Mouse (Mus musculus): ENCODE results near the gene Wwtr1. TPM values are rescaled to one million over a fixed set of nuclear protein-coding genes. Genes with fewer than 3 reads are reported as not detected.
A peak's percentile ranks its signal among the peaks of the same experiment; 100 is the strongest.

Gene Wwtr1
- polyA plus RNA-seq, 1 experiment from 2014 or later: 30.9 TPM

DNA sequence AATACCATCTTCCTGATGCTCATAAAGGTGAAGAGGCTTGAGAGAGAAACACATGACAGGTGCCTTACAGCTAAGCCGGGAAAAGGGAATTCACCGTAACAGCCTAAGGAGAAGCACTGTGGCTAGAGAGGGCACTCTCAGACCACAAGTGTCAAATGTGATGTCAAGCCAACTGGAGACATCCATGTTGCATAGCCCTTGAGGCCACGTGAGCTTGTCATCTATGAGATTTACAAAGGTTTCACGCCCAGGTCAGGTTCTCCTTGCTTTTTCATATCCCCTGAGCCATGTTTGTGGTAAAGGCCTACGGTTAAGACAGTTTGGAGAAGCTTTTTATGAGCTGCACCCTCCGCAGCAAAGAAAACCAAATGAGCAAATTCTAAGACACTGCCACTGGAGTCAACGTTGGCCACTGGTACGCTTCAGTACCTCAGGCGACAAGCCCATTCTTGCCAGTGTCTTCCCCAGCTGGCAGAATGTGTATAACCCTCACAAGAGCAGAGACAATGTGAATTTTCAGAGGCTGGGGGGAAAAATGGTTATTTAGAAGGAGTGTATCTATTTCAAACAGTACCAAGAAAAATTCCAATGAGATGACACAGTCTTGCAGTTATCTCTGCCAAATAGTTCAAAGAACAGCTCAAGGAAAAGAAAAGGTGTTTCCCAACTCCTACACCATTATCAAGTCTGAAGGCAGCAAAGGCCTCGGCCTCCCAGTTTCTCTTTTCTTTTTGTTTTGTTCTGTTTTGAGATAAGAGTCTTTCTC is 21.4 kb downstream of the Wwtr1 start:
- Histone ChIP-seq H3K4me1 (ENCODE audit: control insufficient read depth, insufficient read depth, low read length) (peaks cover 4% of the 10 kb centered on the region; the same call in 1 of the 2 replicates), H3K4me3 (ENCODE audit: low read depth, low read length) (no peak overlapping the region), H3K9me3 (ENCODE audit: control insufficient read depth, low read length) (peaks cover 3% of the 10 kb centered on the region; the same call in 1 of the 2 replicates), H3K27me3 (replicated peaks; ENCODE audit: control insufficient read depth, insufficient read depth, low read length) (no peaks in the 10 kb centered on the region), H3K9ac (ENCODE audit: low read depth, low read length) (no peak overlapping the region), H3K36me3 (ENCODE audit: control insufficient read depth, insufficient read depth, low read length) (peaks cover 8% of the 10 kb centered on the region; the same call in 1 of the 2 replicates), H3K27ac (replicated peaks; ENCODE audit: low read depth, low read length) (no peak overlapping the region), H3K4me2 (ENCODE audit: low read depth, low read length) (no peak overlapping the region)
- 87% methylated on average over 10 of the region's 10 CpGs for WGBS
- DNase-seq (ENCODE audit: low spot score) (peak; percentile 40), ATAC-seq (ENCODE audit: low read depth) (no peak)

DNA sequence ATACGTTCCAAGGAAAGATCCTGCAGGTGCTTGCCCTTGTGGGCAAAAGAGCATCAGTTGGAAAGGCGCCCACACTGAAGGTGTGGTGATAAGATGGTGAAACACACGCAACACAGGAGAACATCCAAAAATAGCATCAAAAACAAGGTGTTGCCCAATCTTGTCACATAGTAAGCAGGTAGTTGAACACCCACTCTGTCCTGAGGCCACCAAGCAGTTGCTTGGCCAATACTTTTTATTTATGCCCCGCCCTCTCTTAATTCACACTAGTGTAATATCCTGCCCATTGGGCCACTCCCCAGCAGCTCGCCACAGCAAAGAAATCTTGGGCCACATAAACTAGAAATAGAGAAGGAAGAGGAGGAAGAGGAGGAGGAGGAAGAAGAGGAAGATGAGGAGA is 22.6 kb downstream of the Wwtr1 start:
- Histone ChIP-seq H3K4me1 (ENCODE audit: control insufficient read depth, insufficient read depth, low read length) (peaks cover 4% of the 10 kb centered on the region; the same call in 1 of the 2 replicates), H3K4me3 (ENCODE audit: low read depth, low read length) (no peak overlapping the region), H3K9ac (ENCODE audit: low read depth, low read length) (no peak overlapping the region), H3K27me3 (replicated peaks; ENCODE audit: control insufficient read depth, insufficient read depth, low read length) (no peaks in the 10 kb centered on the region), H3K4me2 (ENCODE audit: low read depth, low read length) (no peak overlapping the region), H3K9me3 (ENCODE audit: control insufficient read depth, low read length) (no peaks in the 10 kb centered on the region), H3K27ac (replicated peaks; ENCODE audit: low read depth, low read length) (no peak overlapping the region), H3K36me3 (ENCODE audit: control insufficient read depth, insufficient read depth, low read length) (no peaks in the 10 kb centered on the region)
- 92% methylated on average over 5 of the region's 5 CpGs for WGBS
- ATAC-seq (ENCODE audit: low read depth) (no peak), DNase-seq (ENCODE audit: low spot score) (no peak)

DNA sequence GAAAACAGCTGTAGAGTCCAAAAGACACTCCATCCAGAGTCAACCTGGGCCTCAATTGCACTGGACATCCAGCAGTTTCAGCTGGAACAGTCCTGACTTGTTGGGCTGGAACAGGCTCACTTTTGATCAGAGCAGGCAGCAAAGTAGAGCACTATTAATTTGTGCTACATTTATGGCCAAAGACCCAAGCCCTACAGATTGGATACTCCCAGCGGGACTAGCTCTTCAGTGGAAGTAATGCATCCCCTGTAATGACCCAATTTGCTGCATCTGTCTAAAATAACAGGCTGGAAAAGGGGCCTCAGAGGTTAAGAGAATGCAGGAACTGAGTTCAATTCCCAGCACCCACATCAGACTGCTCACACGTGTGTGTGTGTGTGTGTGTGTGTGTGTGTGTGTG is 24.5 kb downstream of the Wwtr1 start:
- DNase-seq (ENCODE audit: low spot score) (peak; percentile 66), ATAC-seq (ENCODE audit: low read depth) (no peak)
- H3K27me3 ChIP-seq (replicated peaks; ENCODE audit: control insufficient read depth, insufficient read depth, low read length): no peaks in the 10 kb centered on the region
- H3K36me3 ChIP-seq (ENCODE audit: control insufficient read depth, insufficient read depth, low read length): no peaks in the 10 kb centered on the region
- no peak overlapping the region for H3K9ac ChIP-seq (ENCODE audit: low read depth, low read length)
- 69% methylated on average over 2 of the region's 2 CpGs for WGBS
- H3K4me2 ChIP-seq (ENCODE audit: low read depth, low read length): no peak overlapping the region
- no peak overlapping the region for H3K4me3 ChIP-seq (ENCODE audit: low read depth, low read length)
- peaks cover 4% of the 10 kb centered on the region; the same call in 1 of the 2 replicates for H3K4me1 ChIP-seq (ENCODE audit: control insufficient read depth, insufficient read depth, low read length)
- no peak overlapping the region for H3K27ac ChIP-seq (replicated peaks; ENCODE audit: low read depth, low read length)
- no peaks in the 10 kb centered on the region for H3K9me3 ChIP-seq (ENCODE audit: control insufficient read depth, low read length)

DNA sequence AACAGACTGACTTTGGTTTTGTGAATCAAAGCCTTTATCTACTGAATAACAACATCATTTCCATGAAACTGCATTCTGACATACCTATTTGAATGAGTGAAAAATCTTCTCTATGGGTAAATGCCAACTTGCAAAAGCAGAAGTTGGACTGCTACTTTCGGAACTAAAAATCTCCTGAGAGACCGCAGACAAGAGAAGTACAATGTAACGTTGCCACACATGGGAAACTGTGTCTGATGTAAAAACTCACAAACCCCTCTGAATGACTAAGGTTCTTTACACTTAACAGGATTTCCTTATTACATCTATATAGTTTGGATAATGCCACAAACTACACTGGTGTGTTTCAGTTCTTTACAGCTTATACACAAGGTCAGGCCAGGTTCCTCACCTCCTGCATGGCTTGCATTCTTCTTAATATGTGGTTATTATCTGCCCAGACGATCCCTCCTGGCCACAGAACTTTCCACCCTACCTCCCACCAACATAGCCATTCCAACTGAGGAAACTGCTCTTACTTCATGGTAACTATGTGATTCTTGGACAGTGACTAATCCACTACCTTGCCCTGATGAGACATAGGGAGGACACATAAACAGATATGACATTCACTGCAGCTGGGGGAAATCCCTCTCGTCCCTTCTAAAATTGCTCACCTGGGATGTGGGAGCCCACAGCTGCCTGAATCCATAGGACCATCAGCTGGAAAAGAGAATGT is 25.1 kb downstream of the Wwtr1 start:
- Histone ChIP-seq H3K27me3 (replicated peaks; ENCODE audit: control insufficient read depth, insufficient read depth, low read length) (no peaks in the 10 kb centered on the region), H3K36me3 (ENCODE audit: control insufficient read depth, insufficient read depth, low read length) (no peaks in the 10 kb centered on the region), H3K4me2 (ENCODE audit: low read depth, low read length) (no peak overlapping the region), H3K9ac (ENCODE audit: low read depth, low read length) (no peak overlapping the region), H3K9me3 (ENCODE audit: control insufficient read depth, low read length) (no peaks in the 10 kb centered on the region), H3K4me3 (ENCODE audit: low read depth, low read length) (no peak overlapping the region), H3K27ac (replicated peaks; ENCODE audit: low read depth, low read length) (no peak overlapping the region), H3K4me1 (ENCODE audit: control insufficient read depth, insufficient read depth, low read length) (peaks cover 4% of the 10 kb centered on the region; the same call in 1 of the 2 replicates)
- DNase-seq (ENCODE audit: low spot score) (no peak), ATAC-seq (ENCODE audit: low read depth) (no peak)
- 70% methylated on average over 5 of the region's 5 CpGs for WGBS

GRCm38 (mm10) chr3:57544154-57544553 is 31.6 kb downstream of the Wwtr1 start:
- H3K9ac ChIP-seq (ENCODE audit: low read depth, low read length): no peak overlapping the region
- H3K27ac ChIP-seq (replicated peaks; ENCODE audit: low read depth, low read length): 0 out of 2 replicates have a peak overlapping the region, but pooled peaks have one; percentile 36
- H3K27me3 ChIP-seq (replicated peaks; ENCODE audit: control insufficient read depth, insufficient read depth, low read length): no peaks in the 10 kb centered on the region
- no peaks in the 10 kb centered on the region for H3K9me3 ChIP-seq (ENCODE audit: control insufficient read depth, low read length)
- 78% methylated on average over 9 of the region's 9 CpGs for WGBS
- H3K4me1 ChIP-seq (ENCODE audit: control insufficient read depth, insufficient read depth, low read length): peaks cover 7% of the 10 kb centered on the region; the same call in 1 of the 2 replicates
- no peak overlapping the region for H3K4me2 ChIP-seq (ENCODE audit: low read depth, low read length)
- no peaks in the 10 kb centered on the region for H3K36me3 ChIP-seq (ENCODE audit: control insufficient read depth, insufficient read depth, low read length)
- no peak for ATAC-seq (ENCODE audit: low read depth)
- no peak for DNase-seq (ENCODE audit: low spot score)
- no peak overlapping the region for H3K4me3 ChIP-seq (ENCODE audit: low read depth, low read length)

DNA sequence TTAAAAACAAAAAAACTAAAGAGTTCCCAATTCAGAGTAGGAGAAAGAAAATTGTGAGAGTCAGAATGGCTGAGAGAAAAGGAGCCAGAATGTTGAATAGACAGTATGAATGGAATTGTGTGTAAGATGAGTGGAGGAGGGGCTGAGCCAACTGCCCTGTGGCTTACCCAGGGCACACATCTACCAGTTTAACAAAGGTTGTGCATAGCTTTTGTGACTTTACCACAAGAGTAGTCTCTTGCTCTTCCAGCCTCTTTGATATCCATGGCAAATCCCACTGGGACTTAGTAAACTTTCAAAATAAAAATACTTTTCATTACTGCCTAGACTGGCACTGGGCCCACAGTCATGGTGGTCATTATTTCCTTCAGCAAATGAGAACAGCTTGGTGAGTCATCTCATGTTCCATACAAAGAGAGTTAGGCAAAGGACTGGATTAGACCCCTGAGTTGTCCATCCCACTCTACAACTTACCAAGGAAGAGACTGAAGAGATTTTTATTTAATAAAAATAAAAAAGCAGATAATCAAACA is 32.8 kb downstream of the Wwtr1 start:
- ATAC-seq (ENCODE audit: low read depth) (no peak), DNase-seq (ENCODE audit: low spot score) (no peak)
- Histone ChIP-seq H3K9me3 (ENCODE audit: control insufficient read depth, low read length) (no peaks in the 10 kb centered on the region), H3K36me3 (ENCODE audit: control insufficient read depth, insufficient read depth, low read length) (no peaks in the 10 kb centered on the region), H3K9ac (ENCODE audit: low read depth, low read length) (no peak overlapping the region), H3K27me3 (replicated peaks; ENCODE audit: control insufficient read depth, insufficient read depth, low read length) (no peaks in the 10 kb centered on the region), H3K4me1 (ENCODE audit: control insufficient read depth, insufficient read depth, low read length) (peaks cover 7% of the 10 kb centered on the region; the same call in 1 of the 2 replicates), H3K4me2 (ENCODE audit: low read depth, low read length) (no peak overlapping the region), H3K4me3 (ENCODE audit: low read depth, low read length) (no peak overlapping the region), H3K27ac (replicated peaks; ENCODE audit: low read depth, low read length) (no peak overlapping the region)

GRCm38 (mm10) chr3:57541205-57541604 is 34.5 kb downstream of the Wwtr1 start:
- Histone ChIP-seq H3K27ac (replicated peaks; ENCODE audit: low read depth, low read length) (0 out of 2 replicates have a peak overlapping the region, but pooled peaks have one; percentile 35), H3K9ac (ENCODE audit: low read depth, low read length) (no peak overlapping the region), H3K4me1 (ENCODE audit: control insufficient read depth, insufficient read depth, low read length) (peaks cover 10% of the 10 kb centered on the region), H3K9me3 (ENCODE audit: control insufficient read depth, low read length) (no peaks in the 10 kb centered on the region), H3K4me2 (ENCODE audit: low read depth, low read length) (no peak overlapping the region), H3K27me3 (replicated peaks; ENCODE audit: control insufficient read depth, insufficient read depth, low read length) (no peaks in the 10 kb centered on the region), H3K4me3 (ENCODE audit: low read depth, low read length) (no peak overlapping the region), H3K36me3 (ENCODE audit: control insufficient read depth, insufficient read depth, low read length) (no peaks in the 10 kb centered on the region)
- ATAC-seq (ENCODE audit: low read depth) (no peak), DNase-seq (ENCODE audit: low spot score) (no peak)
- 72% methylated on average over 7 of the region's 7 CpGs for WGBS

GRCm38 (mm10) chr3:57540474-57540873 is 35.2 kb downstream of the Wwtr1 start:
- ATAC-seq (ENCODE audit: low read depth) (no peak), DNase-seq (ENCODE audit: low spot score) (no peak)
- no peak overlapping the region for H3K4me2 ChIP-seq (ENCODE audit: low read depth, low read length)
- no peak overlapping the region for H3K27ac ChIP-seq (replicated peaks; ENCODE audit: low read depth, low read length)
- no peaks in the 10 kb centered on the region for H3K27me3 ChIP-seq (replicated peaks; ENCODE audit: control insufficient read depth, insufficient read depth, low read length)
- H3K9me3 ChIP-seq (ENCODE audit: control insufficient read depth, low read length): no peaks in the 10 kb centered on the region
- H3K4me3 ChIP-seq (ENCODE audit: low read depth, low read length): no peak overlapping the region
- H3K9ac ChIP-seq (ENCODE audit: low read depth, low read length): no peak overlapping the region
- WGBS: 52% methylated on average over 2 of the region's 2 CpGs
- peaks cover 18% of the 10 kb centered on the region for H3K4me1 ChIP-seq (ENCODE audit: control insufficient read depth, insufficient read depth, low read length)
- no peaks in the 10 kb centered on the region for H3K36me3 ChIP-seq (ENCODE audit: control insufficient read depth, insufficient read depth, low read length)
